Mouse (Mus musculus) olfactory bulb, adult 2 months (tissue): ENCODE measurements around the gene Samd4b. TPM values are rescaled to one million over a fixed set of nuclear protein-coding genes. Genes with fewer than 3 reads are reported as not detected.

Experiments used
- H3K27ac ChIP-seq: fragments of 200-500 bp; 2 replicates; pipeline ENCODE4 v1.5.1; 2012; ENCODE audit warnings: low read depth, low read length; ENCODE audit not compliant: insufficient read depth
- H3K4me1 ChIP-seq: fragments of 200-500 bp; 2 replicates; pipeline ENCODE4 v1.6.1; 2012; ENCODE audit warnings: low read length; ENCODE audit not compliant: control insufficient read depth, insufficient read depth
- H3K4me3 ChIP-seq: fragments of 200-500 bp; 2 replicates; pipeline ENCODE4 v1.5.1; 2012; ENCODE audit warnings: mild to moderate bottlenecking, low read depth, low read length, moderate library complexity; ENCODE audit not compliant: insufficient read depth
- CTCF ChIP-seq: fragments of 200-500 bp; IDR thresholded peaks from 2 replicates; pipeline ENCODE4 v1.5.1; 2012; ENCODE audit warnings: low read depth, mild to moderate bottlenecking, low read length, moderate library complexity; ENCODE audit not compliant: insufficient read depth
- POLR2A ChIP-seq: fragments of 200-500 bp; IDR thresholded peaks from 2 replicates; pipeline ENCODE4 v1.6.1; 2012; ENCODE audit warnings: mild to moderate bottlenecking, low read depth, low read length, moderate library complexity; ENCODE audit not compliant: insufficient read depth
- WGBS: fragments of 180-500 bp; shearing (Covaris S2); methylation state at CpG from one replicate; pipeline ENCODE4 v1.1.7; 2018; 5-methylcytosine and 5-hydroxymethylcytosine counted together
- polyA plus RNA-seq: library from polyadenylated mRNA; stranded (reverse); fragments of >200 nt; gene quantifications from 2 replicates; pipeline ENCODE4 v1.2.4, GENCODE M21; 2012; ENCODE audit warnings: low replicate concordance; ENCODE audit not compliant: missing spikeins, insufficient read depth, insufficient read length

Samd4b gene
- polyA plus RNA-seq, 1 experiment = not detected

DNA sequence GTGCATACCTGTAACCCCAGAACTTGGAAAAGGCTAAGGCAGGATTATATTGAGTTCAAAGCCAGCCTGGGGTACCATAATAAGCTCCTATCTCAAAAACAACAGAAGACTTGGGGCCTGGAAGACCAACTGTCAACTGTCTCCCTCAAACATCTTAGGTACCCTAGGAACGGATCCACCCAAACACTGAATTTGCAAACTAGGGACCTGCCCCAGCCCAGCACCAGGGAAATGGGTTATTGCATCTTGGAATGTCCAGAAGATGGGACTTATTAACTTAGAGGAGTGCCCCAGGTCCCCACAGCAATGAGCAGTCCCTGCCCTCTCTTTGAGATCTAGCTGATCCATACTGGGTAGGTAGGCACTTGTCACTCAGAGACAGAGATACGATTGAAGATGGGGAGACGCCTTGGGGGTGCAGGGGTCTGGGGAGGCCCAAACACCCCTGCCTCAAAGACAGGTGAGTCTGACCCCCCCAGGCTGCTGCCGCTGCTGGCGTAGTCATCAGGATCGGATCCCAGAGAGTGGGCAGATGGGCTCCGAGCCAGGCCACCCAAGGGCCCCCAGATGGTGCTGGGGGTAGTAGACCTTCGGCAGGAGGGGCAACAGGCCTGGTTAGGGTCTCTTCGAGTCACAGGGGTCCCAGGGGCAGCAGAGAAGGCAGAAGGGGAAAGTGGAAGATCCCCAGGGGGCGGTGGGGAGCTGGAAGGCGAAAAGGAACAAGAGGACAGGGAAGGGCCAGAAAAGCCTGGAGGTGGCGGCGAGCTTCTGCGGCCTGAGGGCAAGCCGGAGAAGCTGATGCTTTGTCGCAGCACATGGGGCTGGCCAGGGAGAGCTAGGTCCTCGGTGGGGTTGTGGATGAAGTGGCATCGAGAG lies 220.5 kb downstream of the Samd4b start:
- TF ChIP-seq POLR2A (no peak), CTCF (no peak)
- 80% methylated on average over 18 of the region's 18 CpGs for WGBS
- Histone ChIP-seq H3K27ac (no peak overlapping the region), H3K4me1 (peaks cover 46% of the 10 kb centered on the region), H3K4me3 (peak overlapping the region; percentile 52)

DNA sequence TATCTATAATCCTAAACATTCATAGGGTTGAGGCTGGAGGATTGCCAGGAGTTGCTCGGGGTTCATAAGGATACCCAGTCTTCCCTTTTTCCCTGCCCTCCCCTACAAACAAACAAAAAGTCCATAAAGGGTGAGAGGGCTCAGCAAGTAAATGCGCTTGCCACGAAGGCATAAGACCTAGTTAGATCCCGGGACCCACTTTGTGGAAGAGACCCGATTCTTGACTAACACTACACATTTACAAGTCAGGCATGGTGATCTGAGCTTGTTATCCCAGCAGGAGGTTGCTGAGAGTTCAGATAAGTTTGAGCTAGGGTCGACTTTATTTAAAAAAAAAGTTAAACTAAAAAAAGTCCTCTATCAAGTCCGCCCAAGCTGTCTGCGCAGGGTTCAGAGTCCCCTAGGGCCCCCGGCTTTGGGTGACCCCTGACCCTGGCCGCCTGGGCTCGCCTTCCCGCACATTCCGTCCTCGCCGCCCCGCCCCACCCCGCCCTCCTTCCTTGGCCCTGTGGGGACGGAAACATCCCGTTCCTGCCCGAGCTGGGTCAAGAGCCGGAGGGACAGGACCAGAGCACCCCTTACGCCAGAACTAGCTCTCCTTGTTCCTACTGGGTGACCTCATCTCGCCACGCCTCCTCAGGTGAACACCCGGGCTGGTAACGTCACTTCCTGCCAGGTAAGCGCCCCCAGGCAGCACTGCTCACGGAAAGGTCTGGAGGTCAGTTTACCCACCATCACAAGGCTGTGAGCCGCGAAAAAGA lies 221.8 kb downstream of the Samd4b start:
- 13% methylated on average over 30 of the region's 30 CpGs for WGBS
- Histone ChIP-seq H3K27ac (peak overlapping the region; percentile 10; the same call in 1 of the 2 replicates), H3K4me3 (peak overlapping the region; percentile 44), H3K4me1 (peaks cover 41% of the 10 kb centered on the region)
- TF ChIP-seq CTCF (no peak), POLR2A (no peak)

DNA sequence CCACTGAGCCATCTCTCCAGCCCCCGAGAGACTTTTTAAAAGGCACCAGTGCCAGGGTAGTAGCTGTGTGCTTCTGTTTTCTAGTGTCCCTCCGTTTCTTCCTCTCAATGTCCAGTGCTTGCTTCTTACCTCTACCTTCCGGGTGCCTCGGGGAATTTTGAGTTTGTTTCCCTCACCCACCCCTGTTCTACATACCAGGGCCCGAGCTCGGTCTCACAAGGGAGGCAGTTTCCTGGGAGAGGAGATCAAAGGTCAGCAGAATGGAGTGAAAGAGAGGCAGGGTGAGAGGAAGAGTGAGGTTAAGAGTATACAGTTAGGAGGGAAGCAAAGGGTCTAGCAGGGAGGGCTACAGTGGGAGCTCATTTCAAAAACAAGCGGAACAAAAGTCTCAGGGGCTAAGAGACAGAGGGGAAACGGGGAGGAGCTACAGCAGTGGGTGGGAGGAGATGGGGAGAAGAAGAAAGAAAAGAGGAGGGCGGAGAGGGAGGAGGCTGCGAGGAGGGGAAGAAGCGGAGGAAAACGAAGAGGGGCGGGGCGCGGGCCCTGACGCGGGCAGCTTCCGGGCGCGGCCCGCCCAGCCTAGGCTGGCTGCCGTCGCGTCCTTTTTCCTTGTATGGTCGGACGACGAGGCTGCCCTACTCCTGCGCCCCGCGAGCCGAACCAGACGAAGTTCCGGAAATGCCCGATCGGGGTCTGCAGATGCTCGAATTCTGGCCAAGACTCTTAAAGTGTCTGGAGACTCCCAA lies 222.6 kb downstream of the Samd4b start:
- Histone ChIP-seq H3K27ac (peak overlapping the region; percentile 72), H3K4me3 (peak overlapping the region; percentile 44), H3K4me1 (peaks cover 37% of the 10 kb centered on the region)
- WGBS = under 1% methylated on average over 35 of the region's 36 CpGs
- no peak for TF ChIP-seq CTCF
- no peak for TF ChIP-seq POLR2A

GRCm38 (mm10) chr7:28374647-28375046 lies 223.3 kb downstream of the Samd4b start:
- WGBS = 73% methylated on average over 10 of the region's 10 CpGs
- peaks cover 37% of the 10 kb centered on the region for H3K4me1 ChIP-seq
- no peak for TF ChIP-seq CTCF
- no peak for TF ChIP-seq POLR2A
- no peak overlapping the region for H3K4me3 ChIP-seq
- no peak overlapping the region for H3K27ac ChIP-seq

GRCm38 (mm10) chr7:28373891-28374495 lies 224.0 kb downstream of the Samd4b start:
- WGBS = 86% methylated on average over 7 of the region's 7 CpGs
- no peak overlapping the region for H3K27ac ChIP-seq
- no peak for TF ChIP-seq POLR2A
- no peak for TF ChIP-seq CTCF
- no peak overlapping the region for H3K4me3 ChIP-seq
- peaks cover 33% of the 10 kb centered on the region for H3K4me1 ChIP-seq

GRCm38 (mm10) chr7:28373131-28373581 lies 224.8 kb downstream of the Samd4b start:
- Histone ChIP-seq H3K27ac (peak overlapping the region; percentile 52; the same call in 1 of the 2 replicates), H3K4me1 (peaks cover 24% of the 10 kb centered on the region), H3K4me3 (peak overlapping the region; percentile 52)
- TF ChIP-seq CTCF (no peak), POLR2A (no peak)
- under 1% methylated on average over 9 of the region's 9 CpGs for WGBS

- under 1% methylated on average over 64 of the region's 66 CpGs for WGBS
- Histone ChIP-seq H3K27ac (peak within 1 kb of the TSS; percentile 59; the same call in 1 of the 2 replicates), H3K4me3 (peak within 1 kb of the TSS; percentile 52), H3K4me1 (peaks cover 17% of the 10 kb centered on the region)
- TF ChIP-seq CTCF (peak; percentile 55), POLR2A (no peak; the same call in 1 of the 2 replicates)
Observed at GRCm38 (mm10) chr7:28372251-28373108, 225.5 kb downstream of the Samd4b start, which contains the start of gene Plekhg2. Gene Plekhg2 (minus strand): TSS chr7:28372599.
